Mouse (Mus musculus) ES-E14 (cell line): ENCODE results near the gene Cntnap5c.
A peak's percentile ranks its signal among the peaks of the same experiment; 100 is the strongest.

Experiments used
- HCFC1 ChIP-seq: IDR thresholded peaks from 2 replicates; pipeline ENCODE4 v1.6.1; 2012; ENCODE audit warnings: low read length, inconsistent platforms, borderline replicate concordance; ENCODE audit not compliant: insufficient read depth
- MAFK ChIP-seq: IDR thresholded peaks from 2 replicates; pipeline ENCODE4 v1.6.1; 2014; ENCODE audit warnings: mild to moderate bottlenecking, low read depth, low read length, inconsistent platforms; ENCODE audit not compliant: insufficient read depth

GRCm38 (mm10) chr17:58370089-58370488, 600.7 kb downstream of the Cntnap5c start:
- TF ChIP-seq MAFK (peak; percentile 61), HCFC1 (no peak)
